In the genomic region with DNA sequence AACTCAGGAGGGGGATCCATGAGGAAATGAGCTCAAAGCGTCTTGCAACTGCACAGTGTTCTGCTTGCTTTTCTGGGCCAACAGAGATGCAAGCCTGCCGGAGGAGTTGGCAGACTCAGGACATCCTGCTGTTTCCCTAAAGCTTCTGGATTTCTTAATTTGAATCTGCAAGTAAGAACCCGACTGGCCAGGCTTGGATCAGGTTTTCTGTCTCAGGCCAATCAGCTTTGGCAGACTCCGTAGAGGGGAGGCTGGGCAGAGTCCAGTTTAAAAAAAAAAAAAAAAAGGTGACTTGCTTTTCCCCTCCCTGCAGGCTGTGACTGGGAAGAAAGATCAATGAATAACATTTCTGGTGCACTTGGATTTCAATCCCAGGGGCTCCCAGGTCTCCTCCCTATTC, we compare ENCODE assay signal across 9 mouse cellular contexts. TPM values are rescaled to one million over a fixed set of nuclear protein-coding genes. Genes with fewer than 3 reads are reported as not detected.
DNase-seq lines count a peak whose midpoint lies in the region; ATAC-seq lines count a peak whose summit lies in the region.
"Had no signal": no experiment of that assay in that cellular context is flagged by ENCODE, and none has a peak within 500 bp of the region (broad histone marks: within the 10 kb centered on the region; RNA-seq: fewer than 3 reads in every experiment).

No protein-coding gene starts in this region.

- no peak overlapping the region for H3K27ac ChIP-seq in forebrain, embryonic 14.5 days (ENCODE audit: low read depth, low read length)
- H3K27ac ChIP-seq in forebrain, embryonic 12.5 days, result no peak overlapping the region
- H3K27ac ChIP-seq in intestine, embryonic 14.5 days (ENCODE audit: low read depth), result no peak overlapping the region
- peak overlapping the region; percentile 68 for H3K27ac ChIP-seq in liver, embryonic 12.5 days

- H3K36me3 ChIP-seq in forebrain, embryonic 14.5 days (ENCODE audit: control insufficient read depth, insufficient read depth, low read length), result no peaks in the 10 kb centered on the region
- H3K36me3 ChIP-seq in forebrain, embryonic 12.5 days (replicated peaks), result no peaks in the 10 kb centered on the region
- H3K36me3 ChIP-seq in intestine, embryonic 14.5 days (ENCODE audit: control insufficient read depth, insufficient read depth, low read length), result no peaks in the 10 kb centered on the region
- H3K36me3 ChIP-seq in liver, embryonic 12.5 days, result peaks cover 5% of the 10 kb centered on the region; the same call in 1 of the 2 replicates

- H3K9ac ChIP-seq in forebrain, embryonic 14.5 days (ENCODE audit: low read length), result no peak overlapping the region
- H3K9ac ChIP-seq in forebrain, embryonic 12.5 days, result no peak overlapping the region
- no peak overlapping the region for H3K9ac ChIP-seq in intestine, embryonic 14.5 days (ENCODE audit: low read length)
- no peak overlapping the region for H3K9ac ChIP-seq in liver, embryonic 12.5 days

- peak; percentile 54 for DNase-seq in forebrain, embryonic 14.5 days (ENCODE audit: low spot score)
- DNase-seq in Muller cell, postnatal 12 days (ENCODE audit: inconsistent ontology term), result peak; percentile 83
- no peak for DNase-seq in intestine, embryonic 14.5 days (ENCODE audit: low spot score)
- no peak for DNase-seq in right cerebral cortex, postnatal 14 days
- no peak for DNase-seq in right cerebral cortex, postnatal 4 days
- no peak for DNase-seq in layer of hippocampus, adult 8-10 months (ENCODE audit: low spot score in 2 of 2)

- no peak overlapping the region for H3K4me3 ChIP-seq in forebrain, embryonic 14.5 days (ENCODE audit: low read depth, low read length)
- H3K4me3 ChIP-seq in forebrain, embryonic 12.5 days (replicated peaks), result no peak overlapping the region
- H3K4me3 ChIP-seq in intestine, embryonic 14.5 days (ENCODE audit: low read depth, low read length), result no peak overlapping the region
- 0 out of 2 replicates have a peak overlapping the region, but pooled peaks have one; percentile 7 for H3K4me3 ChIP-seq in liver, embryonic 12.5 days

- H3K4me2 ChIP-seq in forebrain, embryonic 14.5 days (ENCODE audit: low read length), result no peak overlapping the region
- H3K4me2 ChIP-seq in forebrain, embryonic 12.5 days, result no peak overlapping the region
- 0 out of 2 replicates have a peak overlapping the region, but pooled peaks have one; percentile 16 for H3K4me2 ChIP-seq in intestine, embryonic 14.5 days (ENCODE audit: low read length)
- peak overlapping the region; percentile 16 for H3K4me2 ChIP-seq in liver, embryonic 12.5 days

- ATAC-seq in forebrain, embryonic 14.5 days, result no peak
- ATAC-seq in forebrain, embryonic 12.5 days (ENCODE audit: low FRiP score), result no peak
- no peak for ATAC-seq in intestine, embryonic 14.5 days (replicated peaks; ENCODE audit: low FRiP score, low TSS enrichment, low read depth)
- ATAC-seq in liver, embryonic 12.5 days, result no peak

- peaks cover 12% of the 10 kb centered on the region for H3K4me1 ChIP-seq in forebrain, embryonic 14.5 days (ENCODE audit: control insufficient read depth, insufficient read depth, low read length)
- H3K4me1 ChIP-seq in forebrain, embryonic 12.5 days, result peaks cover 25% of the 10 kb centered on the region
- H3K4me1 ChIP-seq in intestine, embryonic 14.5 days (replicated peaks; ENCODE audit: control insufficient read depth, insufficient read depth, low read length), result peaks cover 19% of the 10 kb centered on the region
- H3K4me1 ChIP-seq in liver, embryonic 12.5 days, result peaks cover 36% of the 10 kb centered on the region

- no peaks in the 10 kb centered on the region for H3K27me3 ChIP-seq in forebrain, embryonic 14.5 days (replicated peaks; ENCODE audit: control insufficient read depth, insufficient read depth, low read length)
- no peaks in the 10 kb centered on the region for H3K27me3 ChIP-seq in forebrain, embryonic 12.5 days
- no peaks in the 10 kb centered on the region for H3K27me3 ChIP-seq in intestine, embryonic 14.5 days (replicated peaks; ENCODE audit: control insufficient read depth, insufficient read depth, low read length)
- no peaks in the 10 kb centered on the region for H3K27me3 ChIP-seq in liver, embryonic 12.5 days (replicated peaks)
- H3K27me3 ChIP-seq: CH12.LX had no signal

- WGBS in forebrain, embryonic 14.5 days, result 39% methylated on average over 4 of the region's 4 CpGs
- 54% methylated on average over 4 of the region's 4 CpGs for WGBS in forebrain, embryonic 12.5 days
- WGBS in intestine, embryonic 14.5 days, result 38% methylated on average over 4 of the region's 4 CpGs
- WGBS in liver, embryonic 12.5 days (ENCODE audit: insufficient replicate concordance), result 63% methylated on average over 4 of the region's 4 CpGs

- no peaks in the 10 kb centered on the region for H3K9me3 ChIP-seq in forebrain, embryonic 14.5 days (replicated peaks; ENCODE audit: control insufficient read depth, low read length)
- H3K9me3 ChIP-seq in forebrain, embryonic 12.5 days, result no peaks in the 10 kb centered on the region
- no peaks in the 10 kb centered on the region for H3K9me3 ChIP-seq in intestine, embryonic 14.5 days (ENCODE audit: control insufficient read depth, low read length)
- H3K9me3 ChIP-seq in liver, embryonic 12.5 days (replicated peaks), result 0 out of 2 replicates have a peak, but pooled peaks cover 13% of the 10 kb centered on the region

RNA-seq across cellular contexts. Expression of gene Vdac1, which starts 2.1 kb away (rescaled TPM):
- polyA plus RNA-seq in forebrain, embryonic 14.5 days (2014; fragmentation: Nextera tagmentation; extraction: Ambion mirVana), result 250 and 280 TPM in 2 replicates
- 206 and 214 TPM in 2 replicates for polyA plus RNA-seq in forebrain, embryonic 12.5 days (2016; fragmentation: Nextera tagmentation; extraction: Ambion mirVana)
- 235 and 250 TPM in 2 replicates for polyA plus RNA-seq in intestine, embryonic 14.5 days (2014; fragmentation: Nextera tagmentation; extraction: Ambion mirVana)
- polyA plus RNA-seq in liver, embryonic 12.5 days (2016; fragmentation: Nextera tagmentation; extraction: Ambion mirVana), result 156 and 159 TPM in 2 replicates
- total RNA-seq in layer of hippocampus, adult 8-10 months (2022), result 100 to 1,000 TPM; 508 to 527 (median 523) TPM

RNA-seq across cellular contexts. Expression of gene 9530068E07Rik, which starts 37.7 kb away (rescaled TPM):
- 124 and 125 TPM in 2 replicates for polyA plus RNA-seq in forebrain, embryonic 14.5 days (2014; fragmentation: Nextera tagmentation; extraction: Ambion mirVana)
- 147 and 148 TPM in 2 replicates for polyA plus RNA-seq in forebrain, embryonic 12.5 days (2016; fragmentation: Nextera tagmentation; extraction: Ambion mirVana)
- polyA plus RNA-seq in intestine, embryonic 14.5 days (2014; fragmentation: Nextera tagmentation; extraction: Ambion mirVana), result 194 and 228 TPM in 2 replicates
- 72.5 and 76.4 TPM in 2 replicates for polyA plus RNA-seq in liver, embryonic 12.5 days (2016; fragmentation: Nextera tagmentation; extraction: Ambion mirVana)
- total RNA-seq in layer of hippocampus, adult 8-10 months (2022), result 10 to 100 TPM; 58.9 to 64.5 (median 63.9) TPM

Comparison
In these comparisons a context has a peak if more than half of its experiments do, and no peak if none do; other contexts are left out.
1. DNase-seq: peak in forebrain, embryonic 14.5 days (single experiment) and Muller cell, postnatal 12 days (single experiment); none in intestine, embryonic 14.5 days (single experiment), right cerebral cortex, postnatal 14 days (single experiment), right cerebral cortex, postnatal 4 days (single experiment) and layer of hippocampus, adult 8-10 months (0 of 2).
2. H3K4me2 ChIP-seq: peak in intestine, embryonic 14.5 days (single experiment) and liver, embryonic 12.5 days (single experiment); none in forebrain, embryonic 14.5 days (single experiment) and forebrain, embryonic 12.5 days (single experiment).